Mouse (Mus musculus) G1E (cell line): ENCODE results near the gene Gm37419. TPM values are rescaled to one million over a fixed set of nuclear protein-coding genes. Genes with fewer than 3 reads are reported as not detected.

Experiments
- ATAC-seq: 2 replicates; pipeline ENCODE4 v1.8.0; 2016; ENCODE audit warnings: mild to moderate bottlenecking; ENCODE audit not compliant: insufficient number of reproducible peaks, poor library complexity, low FRiP score, severe bottlenecking; ENCODE audit errors: extremely low read depth
- DNase-seq: peaks from one replicate; pipeline ENCODE4 v3.0.0; 2012; ENCODE audit warnings: low spot score
- H3K27me3 ChIP-seq: 2 replicates; pipeline ENCODE4 v1.6.1; 2012; ENCODE audit warnings: mild to moderate bottlenecking, low read length, inconsistent platforms; ENCODE audit not compliant: insufficient read depth
- H3K36me3 ChIP-seq: replicated peaks from 2 replicates; pipeline ENCODE3; 2012; ENCODE audit warnings: mild to moderate bottlenecking, inconsistent platforms
- H3K4me1 ChIP-seq: 2 replicates; pipeline ENCODE4 v1.6.1; 2012; ENCODE audit warnings: low read depth, low read length, inconsistent platforms, mixed read lengths; ENCODE audit not compliant: insufficient read depth
- H3K4me3 ChIP-seq: 2 replicates; pipeline ENCODE4 v1.5.1; 2012; ENCODE audit warnings: low read depth, mild to moderate bottlenecking, inconsistent platforms, low read length, moderate library complexity, mixed read lengths
- H3K9me3 ChIP-seq: replicated peaks from 2 replicates; pipeline ENCODE4 v1.6.1; 2012; ENCODE audit warnings: inconsistent platforms
- CTCF ChIP-seq: IDR thresholded peaks from 2 replicates; pipeline ENCODE4 v1.5.1; 2012; ENCODE audit warnings: low read depth, low read length, inconsistent platforms, mixed read lengths
- GATA1 ChIP-seq: IDR thresholded peaks from 2 replicates; pipeline ENCODE4 v1.6.1; 2012; ENCODE audit warnings: borderline replicate concordance, low read length, inconsistent platforms, mixed read lengths
- GATA2 ChIP-seq: IDR thresholded peaks from 2 replicates; pipeline ENCODE4 v1.6.1; 2012; ENCODE audit warnings: low read depth, low read length, inconsistent platforms, borderline replicate concordance
- POLR2AphosphoS5 ChIP-seq: IDR thresholded peaks from 2 replicates; pipeline ENCODE4 v1.6.1; 2012; ENCODE audit warnings: low read depth, low read length, inconsistent platforms; ENCODE audit not compliant: insufficient replicate concordance
- TAL1 ChIP-seq: conservative IDR thresholded peaks from 2 replicates; pipeline ENCODE4 v1.6.1; 2012; ENCODE audit warnings: low read depth, low read length, inconsistent platforms, mixed read lengths
- polyA plus RNA-seq: library from polyadenylated mRNA; stranded (reverse); fragments of >175 nt; gene quantifications from 2 replicates; pipeline ENCODE4 v1.2.3, GENCODE M21; 2012
- total RNA-seq, 2 experiments: library from RNA; stranded (forward) in 1 of 2; stranded (reverse) in 1 of 2; fragments of 200-1000 nt in 1 of 2; fragments of >200 nt in 1 of 2; fragmentation: Nextera tagmentation in 1 of 2; gene quantifications; 2 replicates each; pipeline ENCODE4 v1.2.3; 2014 to 2017

The Gm37419 gene
- total and polyA plus RNA-seq, 3 experiments, result not detected

DNA sequence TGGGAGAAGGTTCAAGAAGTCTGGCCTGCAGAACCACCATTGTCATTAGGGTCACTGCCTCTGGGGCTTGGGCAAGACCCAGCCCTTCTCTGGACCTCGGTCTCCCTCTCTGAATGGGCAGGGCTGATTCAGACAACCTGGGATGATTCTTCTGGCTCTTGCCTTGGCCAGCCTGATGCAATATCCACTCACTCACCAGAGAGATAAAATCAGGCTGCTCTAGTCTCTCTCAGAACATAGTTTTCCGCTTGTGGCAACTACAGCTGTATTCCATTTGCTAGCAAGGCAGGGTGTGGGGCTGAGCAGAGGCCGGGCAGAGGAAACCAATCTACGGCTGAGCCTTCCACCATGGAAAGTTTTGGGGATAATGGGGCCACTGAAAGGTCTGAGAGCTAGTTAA lies 19.4 kb upstream of the Gm37419 start:
- H3K4me1 ChIP-seq, result no peaks in the 10 kb centered on the region
- DNase-seq (no peak), ATAC-seq (no peak)
- H3K36me3 ChIP-seq, result no peaks in the 10 kb centered on the region
- H3K4me3 ChIP-seq, result no peak overlapping the region
- no peak for TF ChIP-seq GATA2
- no peak for TF ChIP-seq CTCF
- no peak for TF ChIP-seq TAL1
- no peak for TF ChIP-seq POLR2AphosphoS5
- no peak for TF ChIP-seq GATA1
- no peaks in the 10 kb centered on the region for H3K27me3 ChIP-seq
- H3K9me3 ChIP-seq, result peaks cover 65% of the 10 kb centered on the region

DNA sequence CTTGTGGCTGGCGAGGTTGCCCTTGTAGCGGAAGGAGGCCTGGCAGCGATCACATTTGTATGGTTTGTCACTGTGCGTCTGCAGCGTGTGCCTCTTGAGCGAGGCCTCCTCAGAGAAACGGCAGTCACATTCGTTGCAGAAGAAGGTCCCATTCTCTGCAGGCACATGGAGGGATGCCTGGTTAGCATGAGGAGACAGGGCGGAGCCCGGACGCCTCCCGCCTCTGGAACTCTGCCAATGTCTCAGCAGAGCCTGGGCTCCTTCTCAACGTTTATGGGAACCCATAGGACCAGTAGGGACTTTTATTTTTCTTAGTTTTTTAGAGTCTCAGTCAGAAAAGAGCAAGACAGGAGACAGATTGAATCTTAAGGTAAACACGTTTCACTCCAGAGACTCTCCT lies 18.4 kb upstream of the Gm37419 start:
- no peak for TF ChIP-seq CTCF
- no peak for TF ChIP-seq POLR2AphosphoS5
- TF ChIP-seq TAL1, result no peak
- no peak for TF ChIP-seq GATA2
- no peak for TF ChIP-seq GATA1
- ATAC-seq (no peak), DNase-seq (no peak)
- Histone ChIP-seq H3K9me3 (peaks cover 65% of the 10 kb centered on the region), H3K4me3 (no peak overlapping the region), H3K4me1 (no peaks in the 10 kb centered on the region), H3K27me3 (no peaks in the 10 kb centered on the region), H3K36me3 (no peaks in the 10 kb centered on the region)

DNA sequence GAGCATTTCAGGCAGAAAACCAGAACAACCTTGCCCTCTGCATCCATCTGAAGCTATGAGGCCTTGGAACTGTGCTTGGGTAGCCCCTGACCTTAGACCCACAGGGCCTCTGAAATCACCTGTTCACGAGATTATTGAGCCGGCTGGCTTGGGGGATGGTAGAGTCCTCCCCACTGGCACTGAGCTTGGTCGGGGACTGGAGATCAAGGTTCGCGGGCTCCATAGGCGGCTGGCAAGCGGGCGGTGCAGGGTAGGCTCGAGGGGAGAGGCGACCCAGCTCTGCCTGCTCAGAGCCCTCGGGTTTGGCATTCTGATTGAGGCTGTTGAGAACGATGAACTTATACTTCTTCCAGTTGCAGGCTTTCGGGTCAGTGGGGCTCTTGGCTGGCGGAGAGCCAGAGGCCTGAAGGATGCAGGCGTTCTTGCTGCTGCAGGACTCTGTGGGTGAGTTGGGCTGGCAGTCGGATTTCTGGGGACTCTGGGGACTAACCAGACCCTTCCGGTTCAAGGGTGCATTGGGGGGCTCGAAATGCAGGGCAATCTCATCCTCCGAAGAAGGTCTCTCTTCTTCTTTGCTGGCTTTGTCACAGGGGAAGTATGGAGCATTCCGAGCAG lies 16.0 kb upstream of the Gm37419 start:
- H3K4me3 ChIP-seq, result no peak overlapping the region
- ATAC-seq, result no peak
- TF ChIP-seq CTCF (no peak), GATA1 (no peak), POLR2AphosphoS5 (no peak), TAL1 (no peak), GATA2 (no peak)
- peaks cover 64% of the 10 kb centered on the region for H3K9me3 ChIP-seq
- no peaks in the 10 kb centered on the region for H3K36me3 ChIP-seq
- H3K27me3 ChIP-seq, result no peaks in the 10 kb centered on the region
- DNase-seq, result no peak
- H3K4me1 ChIP-seq, result no peaks in the 10 kb centered on the region

DNA sequence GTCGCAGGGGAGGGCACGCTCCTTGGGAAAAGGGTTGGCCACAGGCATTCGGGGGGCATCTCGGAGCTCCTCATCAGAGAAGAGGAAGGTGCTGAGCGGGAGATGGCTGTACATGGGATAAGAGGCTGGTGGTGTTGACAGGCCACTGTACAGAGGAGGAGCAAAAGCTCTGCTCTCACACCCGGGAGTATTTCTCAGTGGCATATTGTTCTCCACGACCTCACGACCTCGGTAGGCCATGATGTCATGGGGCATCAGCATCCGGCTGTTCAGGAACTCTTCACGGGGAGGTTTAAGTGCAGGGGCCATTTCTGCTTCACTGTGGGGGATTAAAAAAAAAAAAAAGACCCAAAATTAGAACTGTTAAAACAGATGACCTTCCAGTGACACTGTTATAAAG lies 15.4 kb upstream of the Gm37419 start:
- no peak for TF ChIP-seq TAL1
- TF ChIP-seq GATA2, result no peak
- no peak for TF ChIP-seq POLR2AphosphoS5
- TF ChIP-seq CTCF, result no peak
- no peak for TF ChIP-seq GATA1
- Histone ChIP-seq H3K36me3 (no peaks in the 10 kb centered on the region), H3K27me3 (no peaks in the 10 kb centered on the region), H3K4me1 (no peaks in the 10 kb centered on the region), H3K4me3 (no peak overlapping the region), H3K9me3 (peaks cover 64% of the 10 kb centered on the region)
- DNase-seq, result no peak
- ATAC-seq, result no peak

- no peak overlapping the region for H3K4me3 ChIP-seq
- H3K27me3 ChIP-seq, result no peaks in the 10 kb centered on the region
- DNase-seq (no peak), ATAC-seq (no peak)
- peaks cover 58% of the 10 kb centered on the region for H3K9me3 ChIP-seq
- no peaks in the 10 kb centered on the region for H3K36me3 ChIP-seq
- H3K4me1 ChIP-seq, result no peaks in the 10 kb centered on the region
- TF ChIP-seq GATA2, result no peak
- TF ChIP-seq TAL1, result no peak
- no peak for TF ChIP-seq CTCF
- no peak for TF ChIP-seq GATA1
- no peak for TF ChIP-seq POLR2AphosphoS5
These were observed 14.5 kb upstream of the Gm37419 start for GRCm38 (mm10) chr16:23973635-23974367.

GRCm38 (mm10) chr16:23976196-23976595 lies 12.1 kb upstream of the Gm37419 start:
- TF ChIP-seq GATA1, result no peak
- TF ChIP-seq GATA2, result no peak
- no peaks in the 10 kb centered on the region for H3K27me3 ChIP-seq
- no peaks in the 10 kb centered on the region for H3K4me1 ChIP-seq
- no peak for ATAC-seq
- H3K4me3 ChIP-seq, result no peak overlapping the region
- no peak for DNase-seq
- no peaks in the 10 kb centered on the region for H3K36me3 ChIP-seq
- peaks cover 54% of the 10 kb centered on the region for H3K9me3 ChIP-seq

DNA sequence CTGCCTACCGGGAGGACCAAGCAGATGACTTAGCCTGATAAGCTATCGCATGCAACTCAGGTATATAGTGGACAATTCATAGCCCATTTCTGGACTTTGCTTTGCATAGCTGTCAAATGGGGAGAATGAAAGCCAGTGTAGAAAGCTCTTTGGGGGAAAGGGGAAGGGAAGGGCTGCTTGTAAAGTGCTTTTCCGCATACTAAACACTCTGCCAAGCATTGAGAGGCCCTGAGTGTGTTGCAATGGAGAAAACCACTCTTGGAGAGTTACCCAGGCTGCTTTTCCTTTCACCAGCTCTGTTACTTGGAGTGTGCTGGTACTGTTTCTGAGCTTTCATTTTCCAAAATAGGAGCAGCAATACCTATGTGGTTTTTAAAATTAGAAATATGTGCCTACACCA lies 10.6 kb upstream of the Gm37419 start:
- Histone ChIP-seq H3K4me3 (no peak overlapping the region), H3K27me3 (no peaks in the 10 kb centered on the region), H3K36me3 (no peaks in the 10 kb centered on the region), H3K4me1 (no peaks in the 10 kb centered on the region), H3K9me3 (peaks cover 53% of the 10 kb centered on the region)
- ATAC-seq (no peak), DNase-seq (no peak)
- no peak for TF ChIP-seq TAL1
- TF ChIP-seq GATA2, result no peak
- no peak for TF ChIP-seq CTCF
- TF ChIP-seq POLR2AphosphoS5, result no peak
- no peak for TF ChIP-seq GATA1
